Mouse (Mus musculus) limb, embryonic 11.5 days (tissue): ENCODE results near the gene Hsdl2. TPM values are rescaled to one million over a fixed set of nuclear protein-coding genes. Genes with fewer than 3 reads are reported as not detected.
A peak's percentile ranks its signal among the peaks of the same experiment; 100 is the strongest.

Source experiments
- ATAC-seq: fragments of 200-750 bp; cut with Nextera tagmentation; 2 replicates; pipeline ENCODE4 v1.8.0; 2017; ENCODE audit warnings: low read depth; ENCODE audit not compliant: insufficient number of reproducible peaks, low FRiP score, low TSS enrichment
- DNase-seq: peaks from one replicate; pipeline ENCODE4 v3.0.0-alpha.2; 2015; ENCODE audit warnings: low spot score
- H3K27ac ChIP-seq: fragments of 300-500 bp; sonication (generic); replicated peaks from 2 replicates; pipeline ENCODE4 v1.5.1; 2014; ENCODE audit warnings: low read depth, mild to moderate bottlenecking, low read length
- H3K27me3 ChIP-seq: fragments of 300-500 bp; sonication (generic); 2 replicates; pipeline ENCODE4 v1.6.1; 2014; ENCODE audit warnings: mild to moderate bottlenecking, low read length, mixed read lengths; ENCODE audit not compliant: control insufficient read depth, insufficient read depth
- H3K36me3 ChIP-seq: fragments of 300-500 bp; sonication (generic); 2 replicates; pipeline ENCODE4 v1.6.1; 2014; ENCODE audit warnings: mild to moderate bottlenecking, low read length, moderate library complexity, mixed read lengths; ENCODE audit not compliant: control insufficient read depth, insufficient read depth
- H3K4me1 ChIP-seq: fragments of 300-500 bp; sonication (generic); 2 replicates; pipeline ENCODE4 v1.6.1; 2014; ENCODE audit warnings: low read length, mixed read lengths; ENCODE audit not compliant: control insufficient read depth, insufficient read depth
- H3K4me2 ChIP-seq: fragments of 300-500 bp; sonication (generic); 2 replicates; pipeline ENCODE4 v1.6.1; 2014; ENCODE audit warnings: low read depth, mild to moderate bottlenecking, moderate library complexity; ENCODE audit not compliant: severe bottlenecking
- H3K4me3 ChIP-seq: fragments of 300-500 bp; sonication (generic); 2 replicates; pipeline ENCODE4 v1.5.1; 2014; ENCODE audit warnings: low read depth, low read length
- H3K9ac ChIP-seq: fragments of 300-500 bp; sonication (generic); 2 replicates; pipeline ENCODE4 v1.6.1; 2014; ENCODE audit warnings: mild to moderate bottlenecking, low read length
- H3K9me3 ChIP-seq: fragments of 300-500 bp; sonication (generic); 2 replicates; pipeline ENCODE4 v1.6.1; 2016; ENCODE audit warnings: low read length; ENCODE audit not compliant: control insufficient read depth
- WGBS: fragments of 180-500 bp; shearing (Covaris S2); extraction: QIAGEN DNeasy Blood & Tissue Kit; methylation state at CpG from one replicate; pipeline ENCODE4 v1.1.7; 2014; 5-methylcytosine and 5-hydroxymethylcytosine counted together
- polyA plus RNA-seq: library from polyadenylated mRNA; unstranded; fragments of >200 nt; fragmentation: Nextera tagmentation; extraction: Ambion mirVana; gene quantifications from 2 replicates; pipeline ENCODE4 v1.2.1, GENCODE M21; 2014

Gene Hsdl2
- polyA plus RNA-seq, 1 experiment from 2014 or later, result 18.7 TPM

GRCm38 (mm10) chr4:59625998-59626910, 44.9 kb downstream of the Hsdl2 start, which contains the start of gene E130308A19Rik:
Gene E130308A19Rik, plus strand, starts transcription at chr4:59626211.
- no peaks in the 10 kb centered on the region for H3K9me3 ChIP-seq
- H3K4me3 ChIP-seq, result peak within 1 kb of the TSS; percentile 89
- under 1% methylated on average over 99 of the region's 120 CpGs for WGBS

GRCm38 (mm10) chr4:59628255-59628654, 46.9 kb downstream of the Hsdl2 start:
- H3K27ac ChIP-seq, result no peak overlapping the region
- no peaks in the 10 kb centered on the region for H3K36me3 ChIP-seq
- H3K4me3 ChIP-seq, result no peak overlapping the region
- 76% methylated on average over 4 of the region's 4 CpGs for WGBS
- H3K9ac ChIP-seq, result no peak overlapping the region
- DNase-seq (no peak), ATAC-seq (no peak)
- H3K9me3 ChIP-seq, result no peaks in the 10 kb centered on the region
- no peak overlapping the region for H3K4me2 ChIP-seq
- no peaks in the 10 kb centered on the region for H3K27me3 ChIP-seq
- peaks cover 5% of the 10 kb centered on the region for H3K4me1 ChIP-seq

More at GRCm38 (mm10) chr4:59625998-59626910, 44.9 kb downstream of the Hsdl2 start, which contains the start of gene E130308A19Rik:
- H3K4me1 ChIP-seq, result peaks cover 5% of the 10 kb centered on the region
- no peaks in the 10 kb centered on the region for H3K36me3 ChIP-seq
- ATAC-seq (peak; percentile 93), DNase-seq (peak; percentile 85)
- no peaks in the 10 kb centered on the region for H3K27me3 ChIP-seq
- peak within 1 kb of the TSS; percentile 83 for H3K27ac ChIP-seq
- peak within 1 kb of the TSS; percentile 79 for H3K9ac ChIP-seq
- H3K4me2 ChIP-seq, result peak within 1 kb of the TSS; percentile 70

- no peaks in the 10 kb centered on the region for H3K36me3 ChIP-seq
- no peak overlapping the region for H3K4me2 ChIP-seq
- WGBS, result 34% methylated on average over 7 of the region's 7 CpGs
- H3K4me3 ChIP-seq, result no peak overlapping the region
- H3K27ac ChIP-seq, result no peak overlapping the region
- H3K9me3 ChIP-seq, result no peaks in the 10 kb centered on the region
- DNase-seq, result no peak
- ATAC-seq, result no peak
- no peaks in the 10 kb centered on the region for H3K27me3 ChIP-seq
- H3K9ac ChIP-seq, result no peak overlapping the region
- H3K4me1 ChIP-seq, result peaks cover 5% of the 10 kb centered on the region
Measured at GRCm38 (mm10) chr4:59629076-59629874, 47.9 kb downstream of the Hsdl2 start.

DNA sequence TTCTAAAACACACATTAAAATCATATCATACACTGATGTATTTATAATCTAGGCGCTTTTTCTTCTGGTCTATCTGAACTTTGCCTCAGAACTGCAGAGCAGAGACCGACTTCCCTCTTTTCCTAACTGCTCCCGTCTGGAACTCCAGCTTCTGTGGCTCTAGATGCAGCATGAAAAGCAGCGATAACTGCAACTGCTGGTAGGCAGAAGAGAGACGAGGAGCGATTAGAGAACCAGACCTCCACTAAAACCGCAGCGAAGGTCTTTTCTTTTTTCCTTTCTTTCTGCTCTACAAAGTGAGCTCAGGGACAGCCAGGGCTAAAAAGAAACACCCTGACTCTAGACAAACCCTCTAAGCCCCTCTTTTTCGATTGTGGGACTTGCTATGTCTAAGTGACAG, 48.8 kb downstream of the Hsdl2 start:
- Histone ChIP-seq H3K4me1 (peaks cover 5% of the 10 kb centered on the region), H3K27ac (no peak overlapping the region), H3K9me3 (no peaks in the 10 kb centered on the region), H3K36me3 (no peaks in the 10 kb centered on the region), H3K9ac (no peak overlapping the region), H3K4me2 (no peak overlapping the region), H3K4me3 (no peak overlapping the region), H3K27me3 (no peaks in the 10 kb centered on the region)
- ATAC-seq (no peak), DNase-seq (no peak)
- 68% methylated on average over 9 of the region's 9 CpGs for WGBS

DNA sequence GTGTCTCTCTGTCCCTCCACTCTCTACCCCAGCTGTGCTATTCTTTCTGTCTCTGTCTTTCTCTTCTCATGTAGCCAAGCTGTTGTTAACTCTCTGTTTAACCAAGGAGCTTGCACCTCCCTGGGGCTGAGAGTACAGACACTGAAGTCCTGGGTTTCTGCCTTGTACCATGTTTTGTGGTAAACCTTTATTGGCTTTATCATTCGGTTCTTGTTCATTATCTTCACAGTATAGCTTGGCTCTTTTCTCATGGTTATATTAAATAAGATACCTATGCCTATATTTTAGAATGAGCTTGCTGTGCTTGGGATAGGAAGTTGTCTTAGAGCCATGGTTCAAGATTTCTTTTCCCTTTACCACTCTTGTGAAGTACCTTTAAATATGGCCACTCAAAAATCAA, 53.2 kb downstream of the Hsdl2 start:
- no peaks in the 10 kb centered on the region for H3K36me3 ChIP-seq
- H3K4me3 ChIP-seq, result no peak overlapping the region
- no peaks in the 10 kb centered on the region for H3K9me3 ChIP-seq
- no peak overlapping the region for H3K4me2 ChIP-seq
- no peak overlapping the region for H3K27ac ChIP-seq
- no peaks in the 10 kb centered on the region for H3K27me3 ChIP-seq
- no peak overlapping the region for H3K9ac ChIP-seq
- H3K4me1 ChIP-seq, result no peaks in the 10 kb centered on the region
- DNase-seq (no peak), ATAC-seq (no peak)
- WGBS, result 80% methylated on average over 1 of the region's 1 CpGs

- no peak overlapping the region for H3K4me3 ChIP-seq
- H3K4me2 ChIP-seq, result no peak overlapping the region
- no peaks in the 10 kb centered on the region for H3K4me1 ChIP-seq
- DNase-seq (no peak), ATAC-seq (no peak)
- no peak overlapping the region for H3K27ac ChIP-seq
- H3K9me3 ChIP-seq, result no peaks in the 10 kb centered on the region
- no peaks in the 10 kb centered on the region for H3K27me3 ChIP-seq
- H3K9ac ChIP-seq, result no peak overlapping the region
- no peaks in the 10 kb centered on the region for H3K36me3 ChIP-seq
Measured at GRCm38 (mm10) chr4:59639163-59639562, 57.8 kb downstream of the Hsdl2 start.

DNA sequence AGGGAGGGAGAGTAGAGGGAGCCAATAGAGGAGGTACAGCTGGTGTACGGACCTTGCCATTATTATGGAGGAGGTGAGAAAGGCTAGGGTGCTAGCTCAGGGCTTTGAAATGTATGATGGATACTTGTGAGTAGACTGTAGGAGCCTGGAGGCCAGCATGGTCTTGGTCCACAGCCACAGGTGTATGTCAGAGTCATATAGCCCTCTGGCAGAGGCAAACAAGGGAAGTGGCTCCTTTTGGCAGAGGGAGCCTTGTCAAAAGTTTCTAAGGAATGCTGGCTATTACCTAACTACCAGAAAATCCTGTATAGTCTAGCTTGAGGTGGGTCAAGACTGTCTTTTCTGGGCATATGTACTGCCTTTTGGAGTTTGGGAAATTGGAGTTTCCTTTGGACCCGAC, 59.4 kb downstream of the Hsdl2 start:
- no peaks in the 10 kb centered on the region for H3K27me3 ChIP-seq
- DNase-seq (no peak), ATAC-seq (no peak)
- H3K27ac ChIP-seq, result no peak overlapping the region
- 0 out of 2 replicates have a peak, but pooled peaks cover 3% of the 10 kb centered on the region for H3K4me1 ChIP-seq
- no peak overlapping the region for H3K9ac ChIP-seq
- H3K4me2 ChIP-seq, result no peak overlapping the region
- H3K36me3 ChIP-seq, result no peaks in the 10 kb centered on the region
- 86% methylated on average over 2 of the region's 2 CpGs for WGBS
- H3K4me3 ChIP-seq, result no peak overlapping the region
- H3K9me3 ChIP-seq, result no peaks in the 10 kb centered on the region

- H3K27me3 ChIP-seq, result no peaks in the 10 kb centered on the region
Measured at GRCm38 (mm10) chr4:59642039-59642438, 60.7 kb downstream of the Hsdl2 start.

More at GRCm38 (mm10) chr4:59642039-59642438, 60.7 kb downstream of the Hsdl2 start:
- Histone ChIP-seq H3K36me3 (no peaks in the 10 kb centered on the region), H3K9ac (no peak overlapping the region), H3K4me2 (no peak overlapping the region), H3K9me3 (no peaks in the 10 kb centered on the region), H3K4me1 (0 out of 2 replicates have a peak, but pooled peaks cover 3% of the 10 kb centered on the region), H3K27ac (no peak overlapping the region), H3K4me3 (no peak overlapping the region)
- WGBS, result 94% methylated on average over 3 of the region's 3 CpGs
- DNase-seq (no peak), ATAC-seq (no peak)
